Mouse (Mus musculus): ENCODE results near the gene Cep290. TPM values are rescaled to one million over a fixed set of nuclear protein-coding genes. Genes with fewer than 3 reads are reported as not detected.

Gene Cep290
- total and polyA plus RNA-seq, 2 experiments from 2014 or later: 1.6 to 11.8 TPM

DNA sequence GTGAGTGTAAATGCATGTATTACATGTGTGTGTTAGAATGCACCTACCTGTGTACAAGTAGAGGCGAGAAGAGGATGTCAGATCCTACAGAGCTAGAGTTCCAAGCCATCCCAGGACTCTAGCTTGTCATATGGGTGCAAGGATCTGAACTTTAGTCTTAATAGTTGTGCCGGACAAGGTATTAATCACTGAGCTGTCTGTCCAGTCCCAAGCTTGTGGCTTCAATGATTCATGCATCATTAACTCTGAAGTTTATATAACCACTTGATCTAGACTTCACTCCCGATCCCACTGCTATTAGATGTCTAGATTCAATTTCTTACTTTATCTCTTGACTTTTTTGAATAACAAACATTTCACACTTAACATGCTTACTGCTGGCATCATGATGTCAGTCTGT is 111.0 kb downstream of the Cep290 start:
- 75% methylated on average over 3 of the region's 3 CpGs for WGBS
- Histone ChIP-seq H3K27ac (ENCODE audit: low read depth) (no peak overlapping the region), H3K4me2 (ENCODE audit: low read depth, low read length) (no peak overlapping the region), H3K4me1 (ENCODE audit: control insufficient read depth, insufficient read depth) (no peaks in the 10 kb centered on the region), H3K9me3 (replicated peaks; ENCODE audit: control insufficient read depth, low read length) (no peaks in the 10 kb centered on the region), H3K4me3 (ENCODE audit: low read depth, low read length) (no peak overlapping the region), H3K27me3 (ENCODE audit: control insufficient read depth, insufficient read depth, low read length) (no peaks in the 10 kb centered on the region), H3K9ac (replicated peaks; ENCODE audit: low read depth, low read length) (no peak overlapping the region), H3K36me3 (replicated peaks; ENCODE audit: control insufficient read depth, insufficient read depth, low read length) (no peaks in the 10 kb centered on the region)
- DNase-seq (ENCODE audit: low spot score) (no peak), ATAC-seq (ENCODE audit: insufficient read depth, low read depth) (no peak)
- no peak for TF ChIP-seq CTCF (IDR thresholded peaks at IDR 0.05; ENCODE audit: low read depth)
- TF ChIP-seq EP300 (IDR thresholded peaks at IDR 0.05; ENCODE audit: low read depth): no peak

DNA sequence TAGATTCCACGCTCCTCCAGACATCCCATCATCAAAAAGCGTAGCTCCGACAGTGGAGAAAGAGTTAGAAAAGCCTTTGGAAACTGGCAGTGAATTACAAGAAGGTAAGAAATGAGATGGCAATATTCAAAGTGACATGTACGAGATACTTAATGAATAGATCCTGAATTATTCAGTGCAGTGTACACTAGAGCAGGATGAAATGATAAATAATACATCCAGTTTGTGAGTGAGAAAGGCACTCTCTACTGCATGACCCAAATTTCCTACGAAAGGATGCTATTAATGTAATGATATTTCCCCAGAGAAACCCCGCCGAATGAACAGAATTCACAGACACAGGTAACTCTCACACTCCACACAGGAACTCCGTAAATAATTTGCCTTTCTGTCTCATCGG is 116.2 kb downstream of the Cep290 start:
- Histone ChIP-seq H3K36me3 (replicated peaks; ENCODE audit: control insufficient read depth, insufficient read depth, low read length) (no peaks in the 10 kb centered on the region), H3K27ac (ENCODE audit: low read depth) (no peak overlapping the region), H3K4me2 (ENCODE audit: low read depth, low read length) (no peak overlapping the region), H3K4me1 (ENCODE audit: control insufficient read depth, insufficient read depth) (no peaks in the 10 kb centered on the region), H3K9ac (replicated peaks; ENCODE audit: low read depth, low read length) (no peak overlapping the region), H3K4me3 (ENCODE audit: low read depth, low read length) (no peak overlapping the region), H3K27me3 (ENCODE audit: control insufficient read depth, insufficient read depth, low read length) (no peaks in the 10 kb centered on the region), H3K9me3 (replicated peaks; ENCODE audit: control insufficient read depth, low read length) (no peaks in the 10 kb centered on the region)
- WGBS: 82% methylated on average over 9 of the region's 9 CpGs
- TF ChIP-seq CTCF (IDR thresholded peaks at IDR 0.05; ENCODE audit: low read depth) (no peak), EP300 (IDR thresholded peaks at IDR 0.05; ENCODE audit: low read depth) (no peak)
- ATAC-seq (ENCODE audit: insufficient read depth, low read depth): no peak
- no peak for DNase-seq (ENCODE audit: low spot score)

DNA sequence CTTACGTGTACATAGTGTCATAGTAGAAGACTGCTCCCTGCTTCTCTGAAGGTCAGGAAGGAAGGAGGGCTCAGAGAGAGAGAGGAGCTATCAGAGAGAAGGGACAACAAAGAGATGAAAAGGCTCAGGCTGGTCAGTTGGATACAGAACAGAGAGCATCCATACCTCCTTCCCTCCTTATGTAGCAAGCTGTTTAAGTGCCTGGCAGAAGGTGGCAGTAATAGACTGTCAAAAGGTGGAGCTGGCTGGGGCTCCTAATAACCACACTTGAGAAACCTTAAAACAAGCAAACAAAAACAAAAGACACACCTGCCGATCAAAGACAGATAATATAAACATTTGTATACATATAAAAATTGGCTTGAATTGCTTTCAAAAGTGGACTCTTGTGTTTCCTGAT is 116.9 kb downstream of the Cep290 start:
- Histone ChIP-seq H3K4me3 (ENCODE audit: low read depth, low read length) (no peak overlapping the region), H3K36me3 (replicated peaks; ENCODE audit: control insufficient read depth, insufficient read depth, low read length) (no peaks in the 10 kb centered on the region), H3K9ac (replicated peaks; ENCODE audit: low read depth, low read length) (no peak overlapping the region), H3K4me1 (ENCODE audit: control insufficient read depth, insufficient read depth) (no peaks in the 10 kb centered on the region), H3K4me2 (ENCODE audit: low read depth, low read length) (no peak overlapping the region), H3K9me3 (replicated peaks; ENCODE audit: control insufficient read depth, low read length) (no peaks in the 10 kb centered on the region), H3K27me3 (ENCODE audit: control insufficient read depth, insufficient read depth, low read length) (no peaks in the 10 kb centered on the region), H3K27ac (ENCODE audit: low read depth) (no peak overlapping the region)
- DNase-seq (ENCODE audit: low spot score) (no peak), ATAC-seq (ENCODE audit: insufficient read depth, low read depth) (no peak)
- 72% methylated on average over 2 of the region's 2 CpGs for WGBS
- TF ChIP-seq EP300 (IDR thresholded peaks at IDR 0.05; ENCODE audit: low read depth) (no peak), CTCF (IDR thresholded peaks at IDR 0.05; ENCODE audit: low read depth) (no peak)

DNA sequence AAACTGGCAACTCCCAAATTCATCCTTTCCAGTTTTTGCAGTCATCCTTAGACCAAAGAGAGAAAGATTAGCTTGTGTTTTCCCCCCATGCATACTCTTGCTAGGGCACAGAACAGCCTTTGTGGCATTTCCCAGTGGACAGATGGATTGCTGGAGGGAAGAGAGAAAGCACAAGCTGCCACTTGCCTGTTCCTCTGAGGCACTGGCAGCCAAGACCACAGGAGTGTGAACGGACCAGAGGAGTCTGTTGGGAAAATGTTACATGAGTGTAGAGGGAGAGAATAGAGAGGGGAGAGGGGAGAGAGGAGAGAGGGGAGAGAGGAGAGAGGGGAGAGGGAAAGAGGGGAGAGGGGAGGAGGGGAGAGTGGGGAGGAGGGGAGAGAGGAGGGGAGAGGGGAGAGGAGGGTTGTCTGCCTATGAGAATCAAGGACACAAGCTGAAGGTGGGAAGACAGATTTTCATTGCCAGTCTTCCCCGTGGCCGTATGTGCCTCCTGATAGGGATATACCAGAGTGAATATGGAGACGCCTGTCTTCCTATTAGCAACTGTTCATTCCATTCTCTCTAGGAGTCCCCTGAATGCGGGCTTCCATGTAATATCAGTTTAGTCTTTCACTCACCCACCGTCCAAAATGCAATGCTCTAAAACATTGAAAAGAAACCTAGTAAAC is 130.0 kb downstream of the Cep290 start:
- WGBS: 70% methylated on average over 6 of the region's 6 CpGs
- no peak overlapping the region for H3K4me2 ChIP-seq (ENCODE audit: low read depth, low read length)
- TF ChIP-seq CTCF (IDR thresholded peaks at IDR 0.05; ENCODE audit: low read depth) (no peak), EP300 (IDR thresholded peaks at IDR 0.05; ENCODE audit: low read depth) (no peak)
- ATAC-seq (ENCODE audit: insufficient read depth, low read depth): no peak
- no peak overlapping the region for H3K27ac ChIP-seq (ENCODE audit: low read depth)
- H3K9ac ChIP-seq (replicated peaks; ENCODE audit: low read depth, low read length): no peak overlapping the region
- H3K27me3 ChIP-seq (ENCODE audit: control insufficient read depth, insufficient read depth, low read length): no peaks in the 10 kb centered on the region
- no peak overlapping the region for H3K4me3 ChIP-seq (ENCODE audit: low read depth, low read length)
- no peaks in the 10 kb centered on the region for H3K4me1 ChIP-seq (ENCODE audit: control insufficient read depth, insufficient read depth)
- no peaks in the 10 kb centered on the region for H3K36me3 ChIP-seq (replicated peaks; ENCODE audit: control insufficient read depth, insufficient read depth, low read length)
- H3K9me3 ChIP-seq (replicated peaks; ENCODE audit: control insufficient read depth, low read length): no peaks in the 10 kb centered on the region
- DNase-seq (ENCODE audit: low spot score): no peak

DNA sequence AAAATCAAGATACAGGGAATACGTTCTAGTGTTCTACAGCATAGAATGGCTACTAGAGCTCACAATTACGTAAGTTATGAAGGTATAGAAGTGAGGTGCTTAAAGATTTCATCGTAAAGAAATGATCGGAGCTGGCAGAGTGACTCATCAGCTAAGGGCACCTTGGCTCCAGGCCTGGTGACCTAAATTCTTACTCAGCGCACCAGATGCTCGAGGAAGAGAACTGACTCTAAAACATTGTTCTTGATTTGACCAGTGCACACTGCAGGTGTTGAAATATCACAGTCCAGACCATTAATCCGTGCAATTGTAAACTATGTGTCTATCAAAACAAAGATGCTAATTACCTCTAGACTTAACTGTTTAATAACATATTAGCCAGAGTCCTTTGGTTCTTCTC is 132.1 kb downstream of the Cep290 start:
- Histone ChIP-seq H3K4me3 (ENCODE audit: low read depth, low read length) (no peak overlapping the region), H3K27ac (ENCODE audit: low read depth) (no peak overlapping the region), H3K9me3 (replicated peaks; ENCODE audit: control insufficient read depth, low read length) (no peaks in the 10 kb centered on the region), H3K4me1 (ENCODE audit: control insufficient read depth, insufficient read depth) (no peaks in the 10 kb centered on the region), H3K27me3 (ENCODE audit: control insufficient read depth, insufficient read depth, low read length) (no peaks in the 10 kb centered on the region), H3K36me3 (replicated peaks; ENCODE audit: control insufficient read depth, insufficient read depth, low read length) (no peaks in the 10 kb centered on the region), H3K4me2 (ENCODE audit: low read depth, low read length) (no peak overlapping the region), H3K9ac (replicated peaks; ENCODE audit: low read depth, low read length) (no peak overlapping the region)
- no peak for DNase-seq (ENCODE audit: low spot score)
- TF ChIP-seq CTCF (IDR thresholded peaks at IDR 0.05; ENCODE audit: low read depth) (no peak), EP300 (IDR thresholded peaks at IDR 0.05; ENCODE audit: low read depth) (no peak)
- ATAC-seq (ENCODE audit: insufficient read depth, low read depth): no peak
- WGBS: 78% methylated on average over 7 of the region's 7 CpGs

DNA sequence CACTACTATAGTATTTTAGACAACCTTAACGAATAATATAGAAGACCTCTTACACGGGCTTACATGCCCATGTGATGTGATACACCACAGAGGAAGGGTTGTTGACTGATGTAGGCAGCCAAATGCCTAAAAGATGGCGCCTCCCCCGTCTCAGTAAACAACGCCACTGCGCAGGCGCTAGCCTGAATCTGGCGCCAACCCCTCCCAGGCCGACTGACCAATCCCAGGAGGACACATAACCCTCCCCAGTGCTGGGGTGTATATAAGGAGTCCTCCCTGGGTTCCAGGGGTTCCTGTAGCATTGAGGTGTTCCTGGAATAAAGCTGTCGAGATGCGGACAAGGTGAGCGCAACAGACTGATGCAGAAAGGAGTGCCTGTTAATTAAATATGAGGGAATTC is 132.7 kb downstream of the Cep290 start:
- no peaks in the 10 kb centered on the region for H3K36me3 ChIP-seq (replicated peaks; ENCODE audit: control insufficient read depth, insufficient read depth, low read length)
- H3K4me3 ChIP-seq (ENCODE audit: low read depth, low read length): no peak overlapping the region
- H3K27me3 ChIP-seq (ENCODE audit: control insufficient read depth, insufficient read depth, low read length): no peaks in the 10 kb centered on the region
- H3K9me3 ChIP-seq (replicated peaks; ENCODE audit: control insufficient read depth, low read length): no peaks in the 10 kb centered on the region
- WGBS: 85% methylated on average over 12 of the region's 12 CpGs
- no peak overlapping the region for H3K27ac ChIP-seq (ENCODE audit: low read depth)
- no peak overlapping the region for H3K4me2 ChIP-seq (ENCODE audit: low read depth, low read length)
- ATAC-seq (ENCODE audit: insufficient read depth, low read depth) (no peak), DNase-seq (ENCODE audit: low spot score) (no peak)
- H3K9ac ChIP-seq (replicated peaks; ENCODE audit: low read depth, low read length): no peak overlapping the region
- TF ChIP-seq EP300 (IDR thresholded peaks at IDR 0.05; ENCODE audit: low read depth) (no peak), CTCF (IDR thresholded peaks at IDR 0.05; ENCODE audit: low read depth) (no peak)
- no peaks in the 10 kb centered on the region for H3K4me1 ChIP-seq (ENCODE audit: control insufficient read depth, insufficient read depth)
